In genomic region chr14:75459991-75460390, GRCm38 (mm10) we compare ENCODE assay signal across 13 mouse cellular contexts. TPM values are rescaled to one million over a fixed set of nuclear protein-coding genes. Genes with fewer than 3 reads are reported as not detected.
DNase-seq lines count a peak whose midpoint lies in the region; ATAC-seq and TF ChIP-seq lines count a peak whose summit lies in the region.
"Had no signal": no experiment of that assay in that cellular context is flagged by ENCODE, and none has a peak within 500 bp of the region (broad histone marks: within the 10 kb centered on the region; RNA-seq: fewer than 3 reads in every experiment).

No protein-coding gene starts in this region.

- H3K4me2 ChIP-seq in midbrain, embryonic 11.5 days: no peak overlapping the region
- peak overlapping the region; percentile 75 for H3K4me2 ChIP-seq in forebrain, embryonic 15.5 days (replicated peaks)
- no peak overlapping the region for H3K4me2 ChIP-seq in limb, embryonic 14.5 days (replicated peaks; ENCODE audit: low read depth, low read length, severe bottlenecking)
- H3K4me2 ChIP-seq: stomach, embryonic 15.5 days had no signal

- H3K27me3 ChIP-seq in midbrain, embryonic 11.5 days (ENCODE audit: control insufficient read depth, insufficient read depth, low read length): no peaks in the 10 kb centered on the region; the same call in 1 of the 2 replicates
- peaks cover 57% of the 10 kb centered on the region for H3K27me3 ChIP-seq in midbrain, embryonic 10.5 days (ENCODE audit: low read depth, poor library complexity, severe bottlenecking)
- no peaks in the 10 kb centered on the region for H3K27me3 ChIP-seq in forebrain, embryonic 15.5 days
- no peaks in the 10 kb centered on the region; the same call in 1 of the 2 replicates for H3K27me3 ChIP-seq in limb, embryonic 14.5 days (ENCODE audit: control insufficient read depth, insufficient read depth, low read length)

- DNase-seq in midbrain, embryonic 11.5 days (ENCODE audit: low spot score, missing footprints): peak; percentile 80
- no peak for DNase-seq in midbrain, embryonic 10.5 days (ENCODE audit: low spot score)
- peak; percentile 23 for DNase-seq in limb, embryonic 14.5 days (ENCODE audit: low spot score)
- peak; percentile 83 for DNase-seq in telencephalon, adult 2 months (ENCODE audit: low read depth, low spot score)
- DNase-seq in T-cell, adult 2 months (ENCODE audit: low spot score): no peak
- DNase-seq in ovary, postnatal 14 days (ENCODE audit: low spot score): no peak
- DNase-seq: embryo, embryonic 11 days; heart, postnatal 10 days; retina, postnatal 1 day had no signal

- H3K9ac ChIP-seq in midbrain, embryonic 11.5 days (ENCODE audit: low read length): no peak overlapping the region
- H3K9ac ChIP-seq in forebrain, embryonic 15.5 days (replicated peaks): peak overlapping the region; percentile 31; the same call in 1 of the 2 replicates
- no peak overlapping the region for H3K9ac ChIP-seq in limb, embryonic 14.5 days (ENCODE audit: low read depth, low read length, severe bottlenecking)
- H3K9ac ChIP-seq: stomach, embryonic 15.5 days had no signal

- H3K4me1 ChIP-seq in midbrain, embryonic 11.5 days (ENCODE audit: control insufficient read depth, insufficient read depth, low read length): peaks cover 5% of the 10 kb centered on the region; the same call in 1 of the 2 replicates
- H3K4me1 ChIP-seq in midbrain, embryonic 10.5 days: peaks cover 38% of the 10 kb centered on the region
- peaks cover 56% of the 10 kb centered on the region for H3K4me1 ChIP-seq in forebrain, embryonic 15.5 days
- H3K4me1 ChIP-seq in limb, embryonic 14.5 days (ENCODE audit: control insufficient read depth, insufficient read depth, low read length): peaks cover 11% of the 10 kb centered on the region

- H3K36me3 ChIP-seq in midbrain, embryonic 11.5 days (ENCODE audit: control insufficient read depth, insufficient read depth, low read length): no peaks in the 10 kb centered on the region
- no peaks in the 10 kb centered on the region for H3K36me3 ChIP-seq in midbrain, embryonic 10.5 days
- no peaks in the 10 kb centered on the region for H3K36me3 ChIP-seq in forebrain, embryonic 15.5 days
- no peaks in the 10 kb centered on the region for H3K36me3 ChIP-seq in limb, embryonic 14.5 days (ENCODE audit: control insufficient read depth, insufficient read depth, low read length)
- H3K36me3 ChIP-seq: stomach, embryonic 15.5 days had no signal

- H3K27ac ChIP-seq in midbrain, embryonic 11.5 days (ENCODE audit: low read depth, low read length): no peak overlapping the region
- no peak overlapping the region for H3K27ac ChIP-seq in midbrain, embryonic 10.5 days (replicated peaks)
- peak overlapping the region; percentile 94 for H3K27ac ChIP-seq in forebrain, embryonic 15.5 days (replicated peaks)
- no peak overlapping the region for H3K27ac ChIP-seq in limb, embryonic 14.5 days (replicated peaks; ENCODE audit: low read depth, low read length)
- H3K27ac ChIP-seq: stomach, embryonic 15.5 days had no signal

- no peak overlapping the region for H3K4me3 ChIP-seq in midbrain, embryonic 11.5 days (ENCODE audit: low read depth, low read length)
- no peak overlapping the region for H3K4me3 ChIP-seq in midbrain, embryonic 10.5 days
- peak overlapping the region; percentile 10; the same call in 1 of the 2 replicates for H3K4me3 ChIP-seq in forebrain, embryonic 15.5 days
- no peak overlapping the region for H3K4me3 ChIP-seq in limb, embryonic 14.5 days (replicated peaks; ENCODE audit: low read length)
- H3K4me3 ChIP-seq: stomach, embryonic 15.5 days had no signal

- TF ChIP-seq POLR2A in limb, embryonic 14.5 days (IDR thresholded peaks at IDR 0.05; ENCODE audit: borderline replicate concordance, extremely low read depth, insufficient read depth, insufficient read length): no peak

- no peaks in the 10 kb centered on the region for H3K9me3 ChIP-seq in midbrain, embryonic 11.5 days (ENCODE audit: control insufficient read depth, low read length)
- 0 out of 2 replicates have a peak, but pooled peaks cover 7% of the 10 kb centered on the region for H3K9me3 ChIP-seq in midbrain, embryonic 10.5 days (replicated peaks)
- H3K9me3 ChIP-seq in forebrain, embryonic 15.5 days: no peaks in the 10 kb centered on the region
- no peaks in the 10 kb centered on the region for H3K9me3 ChIP-seq in limb, embryonic 14.5 days (ENCODE audit: control insufficient read depth, low read length)
- H3K9me3 ChIP-seq: stomach, embryonic 15.5 days had no signal

- WGBS in midbrain, embryonic 11.5 days: 37% methylated on average over 3 of the region's 3 CpGs
- WGBS in midbrain, embryonic 10.5 days: 54% methylated on average over 3 of the region's 3 CpGs
- WGBS in forebrain, embryonic 15.5 days: 5% methylated on average over 3 of the region's 3 CpGs
- 33% methylated on average over 3 of the region's 3 CpGs for WGBS in limb, embryonic 14.5 days

- ATAC-seq in midbrain, embryonic 11.5 days (ENCODE audit: low FRiP score): no peak
- ATAC-seq in forebrain, embryonic 15.5 days (replicated peaks): peak; percentile 50
- ATAC-seq in limb, embryonic 14.5 days (ENCODE audit: low FRiP score, low read depth): no peak
- ATAC-seq: activated CD4-positive, CD25-positive, alpha-beta regulatory T cell, adult 4 months; lung, postnatal 0 days had no signal

RNA-seq across cellular contexts. Expression of gene Siah3, which starts 4.2 kb away (rescaled TPM):
- polyA plus RNA-seq in midbrain, embryonic 11.5 days (2014; fragmentation: Nextera tagmentation; extraction: Ambion mirVana): 1.1 and 1.4 TPM in 2 replicates
- polyA plus RNA-seq in midbrain, embryonic 10.5 days (2016; fragmentation: Nextera tagmentation; extraction: Ambion mirVana): 0.33 and 0.66 TPM in 2 replicates
- 3.8 and 5.2 TPM in 2 replicates for polyA plus RNA-seq in forebrain, embryonic 15.5 days (2015; fragmentation: Nextera tagmentation; extraction: Ambion mirVana)
- 0.94 and 1.2 TPM in 2 replicates for polyA plus RNA-seq in limb, embryonic 14.5 days (2012; rRNA removed)
- polyA plus RNA-seq in limb, embryonic 14.5 days (2014; fragmentation: Nextera tagmentation; extraction: Ambion mirVana): 0.54 and 0.58 TPM in 2 replicates
- polyA plus RNA-seq: lung, postnatal 0 days had no signal

Comparison
In these comparisons a context has a peak if more than half of its experiments do, and no peak if none do; other contexts are left out.
1. DNase-seq: peak in midbrain, embryonic 11.5 days (single experiment), limb, embryonic 14.5 days (single experiment) and telencephalon, adult 2 months (single experiment); none in midbrain, embryonic 10.5 days (single experiment), T-cell, adult 2 months (single experiment) and ovary, postnatal 14 days (single experiment).